Mouse (Mus musculus) stomach, embryonic 16.5 days (tissue): Measurements from ENCODE around the gene Sppl3. TPM values are rescaled to one million over a fixed set of nuclear protein-coding genes. Genes with fewer than 3 reads are reported as not detected.

Experiments
- ATAC-seq: fragments of 200-750 bp; cut with Nextera tagmentation; 2 replicates; pipeline ENCODE4 v1.8.0; 2017; ENCODE audit warnings: moderate number of reproducible peaks, moderate TSS enrichment; ENCODE audit not compliant: insufficient read depth, low FRiP score
- H3K27ac ChIP-seq: fragments of 300-500 bp; sonication (generic); 2 replicates; pipeline ENCODE4 v1.5.1; 2014; ENCODE audit warnings: low read length
- H3K27me3 ChIP-seq: fragments of 300-500 bp; sonication (generic); 2 replicates; pipeline ENCODE4 v1.6.1; 2014; ENCODE audit warnings: low read length, control low read depth, mixed read lengths; ENCODE audit not compliant: control insufficient read depth, insufficient read depth
- H3K36me3 ChIP-seq: fragments of 300-500 bp; sonication (generic); 2 replicates; pipeline ENCODE4 v1.6.1; 2014; ENCODE audit warnings: low read length; ENCODE audit not compliant: control insufficient read depth, insufficient read depth
- H3K4me1 ChIP-seq: fragments of 300-500 bp; sonication (generic); 2 replicates; pipeline ENCODE4 v1.6.1; 2014; ENCODE audit warnings: low read length, control low read depth, mixed read lengths; ENCODE audit not compliant: control insufficient read depth, insufficient read depth
- H3K4me2 ChIP-seq: fragments of 300-500 bp; sonication (generic); 2 replicates; pipeline ENCODE4 v1.6.1; 2014; ENCODE audit warnings: low read depth, low read length, mixed read lengths
- H3K4me3 ChIP-seq: fragments of 300-500 bp; sonication (generic); replicated peaks from 2 replicates; pipeline ENCODE4 v1.5.1; 2014; ENCODE audit warnings: mild to moderate bottlenecking, low read length
- H3K9ac ChIP-seq: fragments of 300-500 bp; sonication (generic); 2 replicates; pipeline ENCODE4 v1.6.1; 2014; ENCODE audit warnings: low read length
- H3K9me3 ChIP-seq: fragments of 300-500 bp; sonication (generic); replicated peaks from 2 replicates; pipeline ENCODE4 v1.6.1; 2016; ENCODE audit warnings: low read length, control low read depth; ENCODE audit not compliant: control insufficient read depth
- WGBS: fragments of 180-500 bp; shearing (Covaris S2); extraction: QIAGEN DNeasy Blood & Tissue Kit; methylation state at CpG from one replicate; pipeline ENCODE4 v1.1.7; 2014; 5-methylcytosine and 5-hydroxymethylcytosine counted together
- polyA plus RNA-seq: library from polyadenylated mRNA; unstranded; fragments of >200 nt; fragmentation: Nextera tagmentation; extraction: Ambion mirVana; gene quantifications from 2 replicates; pipeline ENCODE4 v1.2.1, GENCODE M21; 2015

The Sppl3 gene
- polyA plus RNA-seq, 1 experiment from 2014 or later, result 9.6 TPM

GRCm38 (mm10) chr5:115142166-115142697, 131.3 kb downstream of the Sppl3 start:
- 88% methylated on average over 9 of the region's 9 CpGs for WGBS
- ATAC-seq, result no peak

GRCm38 (mm10) chr5:115143552-115143951, 132.6 kb downstream of the Sppl3 start:
- Histone ChIP-seq H3K9ac (no peak overlapping the region), H3K4me2 (no peak overlapping the region), H3K27me3 (no peaks in the 10 kb centered on the region), H3K36me3 (peaks cover 4% of the 10 kb centered on the region; the same call in 1 of the 2 replicates), H3K4me3 (no peak overlapping the region), H3K4me1 (no peaks in the 10 kb centered on the region), H3K27ac (no peak overlapping the region), H3K9me3 (no peaks in the 10 kb centered on the region)
- ATAC-seq, result no peak
- 70% methylated on average over 10 of the region's 10 CpGs for WGBS

More at GRCm38 (mm10) chr5:115142166-115142697, 131.3 kb downstream of the Sppl3 start:
- H3K4me3 ChIP-seq, result no peak overlapping the region
- no peaks in the 10 kb centered on the region for H3K27me3 ChIP-seq
- H3K36me3 ChIP-seq, result peaks cover 4% of the 10 kb centered on the region; the same call in 1 of the 2 replicates
- H3K4me2 ChIP-seq, result no peak overlapping the region
- H3K4me1 ChIP-seq, result no peaks in the 10 kb centered on the region
- no peak overlapping the region for H3K27ac ChIP-seq
- no peaks in the 10 kb centered on the region for H3K9me3 ChIP-seq
- H3K9ac ChIP-seq, result no peak overlapping the region

- Histone ChIP-seq H3K9me3 (no peaks in the 10 kb centered on the region), H3K4me3 (no peak overlapping the region), H3K9ac (no peak overlapping the region), H3K27ac (no peak overlapping the region), H3K27me3 (no peaks in the 10 kb centered on the region), H3K4me2 (no peak overlapping the region), H3K4me1 (no peaks in the 10 kb centered on the region), H3K36me3 (peaks cover 8% of the 10 kb centered on the region)
- ATAC-seq, result no peak
- 68% methylated on average over 6 of the region's 6 CpGs for WGBS
These were observed 133.5 kb downstream of the Sppl3 start for GRCm38 (mm10) chr5:115144471-115144870.

- H3K4me2 ChIP-seq, result no peak overlapping the region
- no peaks in the 10 kb centered on the region for H3K27me3 ChIP-seq
- no peak overlapping the region for H3K4me3 ChIP-seq
- no peak for ATAC-seq
- H3K4me1 ChIP-seq, result no peaks in the 10 kb centered on the region
- no peak overlapping the region for H3K27ac ChIP-seq
- H3K36me3 ChIP-seq, result peaks cover 17% of the 10 kb centered on the region
- no peaks in the 10 kb centered on the region for H3K9me3 ChIP-seq
- no peak overlapping the region for H3K9ac ChIP-seq
- WGBS, result 77% methylated on average over 11 of the region's 11 CpGs
These were observed 134.5 kb downstream of the Sppl3 start for GRCm38 (mm10) chr5:115145253-115145968.

- no peak overlapping the region for H3K27ac ChIP-seq
- no peaks in the 10 kb centered on the region for H3K27me3 ChIP-seq
- no peak overlapping the region for H3K9ac ChIP-seq
- no peak overlapping the region for H3K4me2 ChIP-seq
- ATAC-seq, result no peak
- WGBS, result 75% methylated on average over 6 of the region's 6 CpGs
- no peaks in the 10 kb centered on the region for H3K4me1 ChIP-seq
- no peaks in the 10 kb centered on the region for H3K9me3 ChIP-seq
- H3K4me3 ChIP-seq, result no peak overlapping the region
- peaks cover 22% of the 10 kb centered on the region for H3K36me3 ChIP-seq
These were observed 135.2 kb downstream of the Sppl3 start for GRCm38 (mm10) chr5:115145976-115146746.

- Histone ChIP-seq H3K27me3 (no peaks in the 10 kb centered on the region), H3K4me2 (no peak overlapping the region), H3K36me3 (peaks cover 22% of the 10 kb centered on the region), H3K27ac (no peak overlapping the region), H3K4me1 (no peaks in the 10 kb centered on the region), H3K4me3 (no peak overlapping the region), H3K9ac (no peak overlapping the region), H3K9me3 (no peaks in the 10 kb centered on the region)
- no peak for ATAC-seq
These were observed 135.8 kb downstream of the Sppl3 start for GRCm38 (mm10) chr5:115146747-115147130.

- peaks cover 22% of the 10 kb centered on the region for H3K36me3 ChIP-seq
- 72% methylated on average over 3 of the region's 3 CpGs for WGBS
- peaks cover under 1% of the 10 kb centered on the region; the same call in 1 of the 2 replicates for H3K4me1 ChIP-seq
- no peak overlapping the region for H3K9ac ChIP-seq
- H3K4me2 ChIP-seq, result no peak overlapping the region
- no peak overlapping the region for H3K4me3 ChIP-seq
- H3K27ac ChIP-seq, result no peak overlapping the region
- ATAC-seq, result no peak
- H3K27me3 ChIP-seq, result no peaks in the 10 kb centered on the region
- H3K9me3 ChIP-seq, result no peaks in the 10 kb centered on the region
These were observed 136.5 kb downstream of the Sppl3 start for GRCm38 (mm10) chr5:115147388-115147787.

GRCm38 (mm10) chr5:115148378-115148777, 137.4 kb downstream of the Sppl3 start:
- H3K27ac ChIP-seq, result no peak overlapping the region
- peaks cover 10% of the 10 kb centered on the region for H3K4me1 ChIP-seq
- H3K4me3 ChIP-seq, result no peak overlapping the region
- peaks cover 22% of the 10 kb centered on the region for H3K36me3 ChIP-seq
- H3K4me2 ChIP-seq, result no peak overlapping the region
- no peak for ATAC-seq
- H3K9ac ChIP-seq, result no peak overlapping the region
- no peaks in the 10 kb centered on the region for H3K9me3 ChIP-seq
- H3K27me3 ChIP-seq, result no peaks in the 10 kb centered on the region
- WGBS, result 91% methylated on average over 8 of the region's 8 CpGs
